Mouse (Mus musculus): ENCODE measurements around the gene Gm3755. TPM values are rescaled to one million over a fixed set of nuclear protein-coding genes. Genes with fewer than 3 reads are reported as not detected.
"Not testable (repeated sequence)": the region's sequence is repeated elsewhere in the genome, so short reads cannot be mapped to it uniquely, and the experiment has no call there.

Gm3755 gene
- polyA plus RNA-seq (2015; fragmentation: Nextera tagmentation; extraction: Ambion mirVana), result 0.31 TPM in 1 of 2 replicates, not detected in the other

DNA sequence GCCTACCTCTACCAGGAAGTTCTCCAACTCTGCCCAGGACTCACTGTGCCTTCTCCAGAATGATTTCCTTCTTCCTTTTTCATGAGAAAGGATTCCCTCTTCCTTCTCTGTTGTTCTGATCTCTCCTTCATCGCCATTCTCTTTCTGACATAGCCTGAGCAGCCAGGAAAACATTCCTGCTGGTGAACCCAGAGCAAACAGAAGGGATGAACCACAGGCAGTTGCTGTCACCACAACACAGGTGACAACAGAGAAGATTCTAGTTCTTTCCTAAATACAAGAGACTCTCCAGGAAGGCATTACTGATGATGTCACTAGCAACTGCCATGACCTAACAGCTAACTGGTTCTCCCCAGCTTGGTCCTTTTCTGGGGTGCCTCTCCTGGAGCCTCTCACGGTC lies at the start of gene Gm3755:
TSS of gene Gm3755 (minus strand) at position 101 of the 400 bp plus-strand sequence.
- H3K36me3 ChIP-seq (ENCODE audit: control insufficient read depth, insufficient read depth, low read length); ATAC-seq; H3K4me1 ChIP-seq (ENCODE audit: control insufficient read depth, insufficient read depth, low read length); H3K4me2 ChIP-seq (ENCODE audit: low read length); H3K27ac ChIP-seq (ENCODE audit: low read length); H3K9me3 ChIP-seq (replicated peaks; ENCODE audit: control insufficient read depth, low read length, poor library complexity, severe bottlenecking); H3K9ac ChIP-seq (ENCODE audit: low read depth, low read length); H3K4me3 ChIP-seq (ENCODE audit: low read depth, low read length); H3K27me3 ChIP-seq (ENCODE audit: control insufficient read depth, insufficient read depth, low read depth, low read length): not testable (repeated sequence)
- WGBS, result no CpG with 5 or more reads among the region's 2 CpGs

DNA sequence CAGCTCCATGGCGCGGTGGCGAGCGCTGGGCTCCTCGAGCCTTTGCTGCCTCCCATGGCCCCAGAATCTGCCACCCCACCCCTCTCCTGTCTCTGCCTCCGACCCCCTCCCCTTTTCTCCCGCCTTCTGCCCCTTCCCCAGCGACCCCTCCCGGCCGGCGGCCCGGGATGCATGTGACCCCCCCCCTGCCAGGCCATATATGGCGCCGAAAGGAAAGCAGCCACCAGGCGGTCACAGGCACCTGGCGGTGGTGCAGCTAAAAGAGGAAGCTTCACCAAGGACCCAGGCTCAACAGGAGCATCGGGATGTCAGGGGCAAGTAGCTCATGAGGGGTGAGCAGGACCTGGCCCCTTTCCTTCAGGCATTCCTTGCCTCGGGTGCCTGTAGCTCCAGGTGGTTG lies 38.0 kb upstream of the Gm3755 start:
- ATAC-seq; H3K4me1 ChIP-seq (ENCODE audit: control insufficient read depth, insufficient read depth, low read length); H3K27ac ChIP-seq (ENCODE audit: low read length); H3K27me3 ChIP-seq (ENCODE audit: control insufficient read depth, insufficient read depth, low read depth, low read length); H3K36me3 ChIP-seq (ENCODE audit: control insufficient read depth, insufficient read depth, low read length); H3K9me3 ChIP-seq (replicated peaks; ENCODE audit: control insufficient read depth, low read length, poor library complexity, severe bottlenecking): not testable (repeated sequence)
- 0% methylated on average over 10 of the region's 18 CpGs for WGBS
- Histone ChIP-seq H3K4me2 (ENCODE audit: low read length) (peak overlapping the region; percentile 48), H3K4me3 (ENCODE audit: low read depth, low read length) (peak overlapping the region; percentile 39), H3K9ac (ENCODE audit: low read depth, low read length) (peak overlapping the region; percentile 58)

DNA sequence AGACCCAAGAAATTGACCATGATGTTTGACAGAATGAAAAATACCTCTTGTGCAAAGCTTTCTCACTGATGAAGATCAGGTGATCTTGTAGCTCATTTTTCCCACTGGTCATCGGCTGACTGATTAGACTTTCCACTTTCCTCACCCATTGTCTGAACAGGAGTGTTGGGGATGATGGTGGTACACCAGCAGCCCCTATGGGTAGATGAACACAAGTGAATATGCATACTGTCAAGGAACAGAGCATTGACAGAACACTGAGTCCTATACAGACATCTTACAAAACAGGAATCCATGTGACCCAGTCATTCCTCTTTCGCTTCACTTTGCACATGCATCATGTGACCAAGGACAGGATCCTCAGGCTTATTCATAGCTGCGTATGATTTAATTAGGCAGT lies 32.9 kb upstream of the Gm3755 start, which contains the start of gene Gm3752:
TSS of gene Gm3752 (minus strand) at position 101 of the 400 bp plus-strand sequence.
- not testable (repeated sequence) for H3K9ac ChIP-seq (ENCODE audit: low read depth, low read length); H3K27ac ChIP-seq (ENCODE audit: low read length); H3K36me3 ChIP-seq (ENCODE audit: control insufficient read depth, insufficient read depth, low read length); ATAC-seq; H3K4me3 ChIP-seq (ENCODE audit: low read depth, low read length); H3K4me2 ChIP-seq (ENCODE audit: low read length); H3K4me1 ChIP-seq (ENCODE audit: control insufficient read depth, insufficient read depth, low read length); H3K9me3 ChIP-seq (replicated peaks; ENCODE audit: control insufficient read depth, low read length, poor library complexity, severe bottlenecking); H3K27me3 ChIP-seq (ENCODE audit: control insufficient read depth, insufficient read depth, low read depth, low read length)
- 86% methylated on average over 1 of the region's 3 CpGs for WGBS

GRCm38 (mm10) chr14:7422496-7422895 lies 28.2 kb downstream of the Gm3755 start:
- ATAC-seq; H3K27ac ChIP-seq (ENCODE audit: low read length); H3K4me2 ChIP-seq (ENCODE audit: low read length); H3K36me3 ChIP-seq (ENCODE audit: control insufficient read depth, insufficient read depth, low read length); H3K9ac ChIP-seq (ENCODE audit: low read depth, low read length); H3K27me3 ChIP-seq (ENCODE audit: control insufficient read depth, insufficient read depth, low read depth, low read length); H3K4me1 ChIP-seq (ENCODE audit: control insufficient read depth, insufficient read depth, low read length); H3K9me3 ChIP-seq (replicated peaks; ENCODE audit: control insufficient read depth, low read length, poor library complexity, severe bottlenecking); H3K4me3 ChIP-seq (ENCODE audit: low read depth, low read length): not testable (repeated sequence)
- 75% methylated on average over 2 of the region's 2 CpGs for WGBS

Other genes starting within 250 kb of the Gm3755 start
- not detected in 2 replicates for gene Gm3727, start 186.2 kb downstream of the Gm3755 start, polyA plus RNA-seq (2015; fragmentation: Nextera tagmentation; extraction: Ambion mirVana)
- 7.2 and 7.7 TPM in 2 replicates for gene Gm3739, start 135.9 kb downstream of the Gm3755 start, polyA plus RNA-seq (2015; fragmentation: Nextera tagmentation; extraction: Ambion mirVana)
- not detected in 2 replicates for gene Gm5797, start 118.5 kb downstream of the Gm3755 start, polyA plus RNA-seq (2015; fragmentation: Nextera tagmentation; extraction: Ambion mirVana)
- gene Gm8374, start 85.8 kb downstream of the Gm3755 start, polyA plus RNA-seq (2015; fragmentation: Nextera tagmentation; extraction: Ambion mirVana), result not detected in 2 replicates
- gene Gm3752, start 32.8 kb upstream of the Gm3755 start, polyA plus RNA-seq (2015; fragmentation: Nextera tagmentation; extraction: Ambion mirVana), result 16.3 and 20.7 TPM in 2 replicates
- 6.3 and 6.7 TPM in 2 replicates for gene Gm3558, start 117.6 kb upstream of the Gm3755 start, polyA plus RNA-seq (2015; fragmentation: Nextera tagmentation; extraction: Ambion mirVana)
- gene Gm10338, start 144.7 kb upstream of the Gm3755 start, polyA plus RNA-seq (2015; fragmentation: Nextera tagmentation; extraction: Ambion mirVana), result not detected in 2 replicates
- not detected in 2 replicates for gene Gm10128, start 193.1 kb upstream of the Gm3755 start, polyA plus RNA-seq (2015; fragmentation: Nextera tagmentation; extraction: Ambion mirVana)

Measured in midbrain, embryonic 16.5 days (tissue).